Mouse (Mus musculus) MEL (cell line): ENCODE results near the gene Hgd. TPM values are rescaled to one million over a fixed set of nuclear protein-coding genes. Genes with fewer than 3 reads are reported as not detected.

ENCODE experiments used
- polyA plus RNA-seq, 2 experiments: library from polyadenylated mRNA; stranded (reverse) in 1 of 2; unstranded in 1 of 2; fragments of >175 nt in 1 of 2; fragments of >200 nt in 1 of 2; gene quantifications; 2 replicates each; pipeline versions ENCODE4 v1.2.1 to v1.2.4; 2012; ENCODE audit warnings: low replicate concordance in 2 of 2, low read depth in 1 of 2; ENCODE audit not compliant: insufficient read length in 2 of 2, insufficient read depth in 1 of 2, missing spikeins in 1 of 2
- total RNA-seq: library from RNA; depleted of rRNA; stranded (reverse); fragments of 300-350 nt; gene quantifications from 2 replicates; pipeline ENCODE4 v1.2.3, GENCODE M21; 2012; rRNA removed

The Hgd gene
- total and polyA plus RNA-seq, 3 experiments: not detected

Other genes with a start within 250 kb of the Hgd start
- not detected in 2 replicates for gene Stxbp5l, start 195.2 kb upstream of the Hgd start, total RNA-seq
- gene Stxbp5l, start 195.2 kb upstream of the Hgd start, polyA plus RNA-seq: not detected
- gene Gtf2e1, start 40.4 kb upstream of the Hgd start, total RNA-seq: 34.4 and 37.9 TPM in 2 replicates
- gene Gtf2e1, start 40.4 kb upstream of the Hgd start, polyA plus RNA-seq: 10 to 100 TPM in 1 of 2 experiments, not detected in 1; 29.3 TPM
- gene Rabl3, start 40.3 kb upstream of the Hgd start, total RNA-seq: 7.3 and 8.5 TPM in 2 replicates
- gene Rabl3, start 40.3 kb upstream of the Hgd start, polyA plus RNA-seq: 10 to 100 TPM in 1 of 2 experiments, not detected in 1; 13.5 TPM
- gene Ndufb4, start 74.3 kb downstream of the Hgd start, total RNA-seq: 41.1 and 48.0 TPM in 2 replicates
- 10 to 100 TPM in 1 of 2 experiments, not detected in 1; 28.9 TPM for gene Ndufb4, start 74.3 kb downstream of the Hgd start, polyA plus RNA-seq
- gene Fstl1, start 196.7 kb downstream of the Hgd start, total RNA-seq: 0.08 TPM in 1 of 2 replicates, not detected in the other
- under 1 TPM in 1 of 2 experiments, not detected in 1; 0.35 TPM for gene Fstl1, start 196.7 kb downstream of the Hgd start, polyA plus RNA-seq